Mouse (Mus musculus) mouse trophoblast stem cell (cell line): ENCODE data around the gene Dnajc11.

Experiments
- in situ Hi-C, 2 experiments: fragments of 300-500 bp; cut with MseI, MboI; formaldehyde crosslinking; loops; 2 replicates in 1 of 2; 3 replicates in 1 of 2; pipeline ENCODE4 v1.15.1; 2025

Dnajc11 gene

DNA sequence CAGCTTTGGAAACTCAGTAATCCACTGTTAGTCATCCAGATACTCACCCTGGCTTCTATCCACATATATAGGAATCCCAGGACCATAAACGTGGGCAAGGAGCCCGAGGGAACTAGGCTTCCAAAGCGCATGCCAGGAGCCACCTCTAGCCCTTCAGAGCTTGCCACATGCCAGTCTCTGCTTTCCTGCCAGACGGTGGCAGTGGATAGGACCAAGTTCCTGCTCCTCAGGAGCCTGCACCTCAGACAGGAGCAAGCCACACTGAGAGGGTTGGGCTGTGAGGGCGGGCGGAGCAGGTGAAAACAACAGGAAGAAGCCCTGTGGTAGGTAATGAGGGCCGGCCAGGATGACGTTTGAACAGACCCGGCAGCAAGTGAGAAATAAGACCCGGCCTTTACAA is 52.4 kb downstream of the Dnajc11 start:
- in situ Hi-C loops, result no loop called here

DNA sequence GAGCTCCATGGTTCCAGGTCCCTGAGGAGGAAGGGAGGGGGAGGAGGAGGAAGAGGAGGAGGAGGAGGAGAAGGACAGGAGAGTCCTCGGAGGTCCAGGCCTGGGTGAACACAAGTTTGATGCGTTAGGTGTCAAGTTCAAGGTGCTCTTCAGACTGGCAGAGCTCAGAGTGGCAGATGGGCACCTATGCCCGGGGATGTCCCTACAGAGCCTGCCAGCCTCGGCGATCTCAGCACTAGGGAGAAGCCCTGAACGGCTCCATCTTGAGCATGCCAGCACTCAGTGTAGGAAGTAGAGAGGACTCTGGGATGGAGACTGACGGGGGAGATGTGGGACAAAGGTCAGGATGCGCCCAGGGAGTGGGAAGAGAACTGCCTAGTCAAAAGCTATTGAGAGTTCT is 53.2 kb downstream of the Dnajc11 start:
- in situ Hi-C loops, result no loop called here

DNA sequence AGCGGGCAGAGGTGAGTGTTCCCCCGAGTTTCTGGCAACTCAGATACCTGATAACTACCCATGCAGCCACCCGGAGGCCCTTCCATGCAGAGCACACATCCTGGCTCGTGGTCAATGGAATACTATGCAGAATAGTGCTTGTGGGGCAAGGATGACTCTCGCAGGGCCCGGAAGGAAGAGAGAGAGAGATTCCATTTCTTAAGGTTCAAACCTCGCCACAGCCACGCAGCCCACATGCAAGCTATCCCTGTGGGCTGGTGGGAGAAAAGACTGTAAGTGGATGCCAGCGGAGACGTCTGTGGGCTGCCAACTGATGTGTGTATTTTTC is 54.5 kb downstream of the Dnajc11 start:
- in situ Hi-C loops, result no loop called here

DNA sequence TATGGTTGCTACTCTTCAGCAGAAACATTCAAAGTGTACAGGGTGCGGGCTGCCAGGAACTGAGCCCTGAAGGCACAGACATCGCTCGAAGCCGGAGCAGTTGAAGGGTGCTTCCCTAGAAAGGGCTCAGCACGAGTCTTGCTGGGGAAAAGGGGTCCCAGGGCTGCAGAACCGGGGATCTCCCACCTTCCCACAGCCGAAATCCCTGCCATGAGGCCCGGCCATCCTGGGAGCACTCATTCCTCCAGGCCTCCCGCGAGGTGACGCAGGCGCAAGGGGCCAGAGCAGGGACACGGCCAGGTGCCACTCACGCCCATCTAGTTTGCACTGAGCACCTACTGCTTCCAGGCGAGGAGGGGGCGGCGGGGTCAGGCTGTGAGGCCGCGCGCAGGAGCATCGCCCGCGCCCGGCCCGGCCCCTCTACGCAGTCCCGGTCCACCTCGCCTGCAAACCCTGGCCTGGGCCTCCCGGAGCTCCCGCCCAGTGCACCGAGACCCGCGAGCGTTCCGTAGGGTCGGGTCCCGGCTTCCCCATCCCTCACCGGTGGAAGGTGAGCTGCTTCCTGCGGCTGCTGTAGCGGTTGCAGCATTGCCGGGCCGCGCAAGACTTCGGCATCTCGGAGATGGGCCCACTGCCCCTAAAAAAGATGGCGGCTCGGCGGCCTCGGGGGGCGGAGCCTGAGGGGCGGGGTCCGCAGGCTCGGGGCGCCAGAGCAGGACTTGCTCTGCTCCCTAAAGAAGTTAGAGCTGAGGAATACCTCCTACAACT is 55.0 kb downstream of the Dnajc11 start, which contains the start of gene Thap3:
TSS of gene Thap3 (minus strand) at position 656 of the 768 bp plus-strand sequence.
- in situ Hi-C loops, result no loop called here

DNA sequence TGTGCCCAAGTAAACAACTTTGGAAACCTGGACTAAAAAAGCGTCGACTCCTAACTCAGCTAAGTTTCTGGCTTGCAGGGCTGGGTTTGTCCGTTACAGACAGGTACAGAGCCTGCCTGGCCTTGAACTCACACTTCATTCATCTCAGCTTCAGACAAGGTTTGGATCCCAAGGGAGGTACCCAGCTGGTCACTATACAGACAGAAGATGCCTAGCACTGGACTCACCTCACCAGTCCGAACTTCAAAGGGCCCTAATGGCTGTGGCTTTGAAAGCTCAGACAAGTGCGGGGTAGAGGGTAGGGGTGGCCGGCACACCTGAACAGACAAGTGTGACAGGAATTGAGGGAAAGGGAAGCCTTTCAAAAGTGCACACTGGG is 55.6 kb downstream of the Dnajc11 start:
- in situ Hi-C loops, result no loop called here

DNA sequence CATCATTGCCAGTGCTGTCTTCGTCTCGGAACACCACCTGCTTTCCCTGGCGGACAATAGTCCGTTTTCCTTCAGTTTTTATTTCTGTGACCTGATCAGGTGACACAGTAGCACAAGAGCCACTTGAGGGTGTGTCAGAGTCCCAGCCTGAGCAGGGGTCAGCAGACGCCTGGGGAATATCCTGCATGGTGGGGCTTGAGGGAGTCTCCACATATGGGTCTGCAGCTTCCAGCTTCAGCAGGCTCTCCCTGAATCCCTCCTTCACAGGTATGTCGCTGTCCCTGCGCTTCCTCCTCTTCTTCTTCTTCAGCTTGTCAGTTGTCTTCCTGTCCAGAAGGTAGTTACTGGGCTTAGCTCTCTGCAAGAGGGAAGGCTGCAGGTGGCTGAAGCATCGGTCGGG is 58.6 kb downstream of the Dnajc11 start:
- in situ Hi-C loops, result no loop called here

DNA sequence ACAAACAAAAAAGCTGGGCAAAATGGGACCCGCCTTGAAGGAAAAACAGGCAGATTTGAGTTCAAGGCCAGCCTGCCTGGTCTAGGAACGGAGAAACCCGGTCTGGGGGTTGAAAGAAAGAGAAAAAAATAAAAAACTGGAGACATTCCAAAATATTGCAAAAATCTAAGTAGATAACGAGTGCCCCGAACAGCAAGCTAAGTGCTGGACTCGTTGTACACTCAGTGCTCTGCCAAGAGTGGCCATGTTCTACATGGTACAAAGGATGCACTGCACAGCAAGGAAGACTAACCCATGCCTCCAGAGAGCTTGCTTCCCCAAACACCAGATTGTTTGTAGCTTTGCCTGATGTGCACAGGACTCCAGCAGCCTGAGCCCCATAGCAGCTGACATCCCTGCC is 59.5 kb downstream of the Dnajc11 start:
- in situ Hi-C loops, result no loop called here

DNA sequence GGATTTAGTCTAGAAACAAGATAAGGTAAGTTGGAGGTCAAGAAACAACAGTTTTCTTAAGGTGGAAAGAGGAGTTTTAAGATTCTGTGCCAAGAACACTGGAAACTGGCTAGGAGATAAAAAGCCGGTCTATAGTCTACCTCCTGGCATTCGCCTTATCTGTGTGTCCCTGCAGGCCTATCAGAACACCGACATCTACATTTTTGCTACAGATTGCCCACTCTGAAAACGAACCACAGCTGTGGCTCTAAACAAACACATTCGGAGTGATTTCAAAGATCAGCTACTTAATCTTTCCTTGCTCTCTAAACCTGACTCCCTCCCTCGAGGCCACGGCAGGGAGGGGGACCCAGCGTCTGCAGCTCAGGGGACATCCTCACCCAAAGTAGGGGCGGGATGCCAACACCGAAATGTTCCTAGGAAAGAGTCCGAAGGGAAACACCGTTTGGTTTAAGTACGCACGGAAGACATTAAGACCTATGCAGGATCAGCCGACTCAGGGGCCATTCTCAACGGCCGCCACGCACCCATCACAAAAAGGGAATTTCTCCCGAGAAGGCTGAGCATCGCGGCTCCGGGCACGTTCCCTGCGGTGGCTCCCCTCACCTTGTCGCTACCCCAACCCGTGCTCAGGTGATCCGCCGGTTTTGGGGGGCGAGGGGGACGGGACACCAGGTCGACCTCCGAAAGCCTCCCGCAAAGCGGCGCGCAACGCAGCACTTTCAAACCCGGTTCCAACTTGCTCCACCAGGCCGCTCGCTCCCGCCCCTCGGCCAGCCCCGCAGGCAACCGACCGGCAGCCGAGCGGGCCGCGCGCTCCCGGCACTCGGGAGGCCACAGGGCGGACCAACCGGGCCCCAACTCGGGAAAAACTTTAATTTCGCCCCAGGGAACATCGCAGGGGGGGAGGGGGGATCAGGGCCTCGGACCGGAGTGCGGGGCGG is 61.0 kb downstream of the Dnajc11 start:
- in situ Hi-C loops, result no loop called here

DNA sequence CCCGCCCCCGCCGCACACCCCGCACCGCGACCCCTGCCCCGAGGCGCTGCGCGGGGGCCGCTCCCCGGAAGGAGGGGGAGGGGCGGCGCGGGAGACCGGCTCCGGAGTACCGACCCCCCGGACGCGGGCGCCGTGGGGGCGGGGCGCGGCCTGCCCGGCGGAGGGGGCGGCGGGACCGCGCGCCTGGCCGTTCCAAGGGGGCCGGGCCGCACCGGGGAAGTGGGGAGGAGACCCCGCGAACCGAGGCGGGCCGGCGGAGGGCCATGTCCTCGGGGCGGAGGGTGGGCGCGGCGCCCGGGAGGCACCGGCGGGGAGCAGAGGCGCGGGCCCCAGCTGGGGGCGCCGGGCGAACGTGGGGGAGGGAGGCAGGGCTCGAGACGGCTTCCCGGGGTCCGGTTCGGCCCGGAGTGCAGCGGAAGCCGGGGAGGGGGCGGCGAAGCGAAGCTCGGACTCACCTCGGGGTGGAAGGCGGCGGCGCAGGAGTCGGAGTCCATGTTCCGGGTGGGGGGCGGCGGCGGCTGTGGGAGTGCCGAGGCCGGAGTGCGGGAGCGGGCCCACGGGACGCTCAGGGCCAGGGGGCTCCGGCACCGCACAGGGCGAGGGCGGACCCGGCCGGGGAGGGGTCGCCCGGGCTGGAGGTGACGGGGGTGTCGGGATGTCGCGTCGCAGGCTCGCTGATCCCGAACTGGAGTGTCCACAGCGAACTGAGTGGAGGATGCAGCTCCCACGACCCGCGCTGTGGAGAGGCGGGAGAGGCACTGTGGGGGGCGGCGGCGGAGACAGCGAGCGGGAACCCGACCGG is 62.1 kb downstream of the Dnajc11 start:
- in situ Hi-C loops, result no loop called here

DNA sequence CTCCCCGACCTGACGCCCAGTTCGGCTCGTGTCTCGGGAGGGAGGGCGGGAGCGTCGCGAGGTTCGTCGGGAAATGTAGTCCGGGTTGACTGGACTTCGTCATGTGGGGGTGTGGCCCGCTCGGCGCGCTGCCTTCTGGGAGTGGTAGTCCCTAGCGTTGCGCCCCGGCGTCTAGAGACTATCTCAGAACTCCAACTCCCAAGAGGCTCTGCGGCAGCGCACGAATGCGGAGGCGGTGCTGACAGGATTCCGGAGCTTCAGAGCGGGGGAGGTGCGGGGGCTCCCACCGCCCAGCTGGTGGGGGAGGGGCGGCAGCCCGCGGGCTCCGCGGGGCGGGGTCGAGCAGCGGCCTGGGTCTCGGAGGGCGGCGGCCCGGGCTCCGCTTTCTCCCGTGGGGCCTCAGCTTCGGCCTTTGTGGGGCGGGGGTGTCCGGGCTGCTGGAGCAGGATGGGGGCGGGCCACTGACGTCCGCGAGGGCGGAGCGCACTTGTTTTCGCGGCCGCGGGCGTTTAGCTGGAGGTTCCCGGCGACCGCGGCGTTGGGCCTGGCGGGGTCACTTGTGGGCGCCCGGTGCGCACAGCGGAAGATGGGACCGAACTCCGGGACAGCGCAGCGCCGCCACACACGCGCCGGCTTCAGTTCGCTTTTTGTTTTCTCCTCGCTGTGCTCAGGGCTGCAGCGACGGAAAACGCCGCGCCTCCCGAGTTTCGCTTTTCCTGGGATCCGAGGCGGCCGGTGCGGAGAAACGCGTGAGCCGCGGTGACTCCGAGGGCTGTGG is 62.9 kb downstream of the Dnajc11 start, which contains the start of gene Phf13:
TSS of gene Phf13 (minus strand) at position 86 of the 778 bp plus-strand sequence.
- in situ Hi-C loops, result no loop called here

DNA sequence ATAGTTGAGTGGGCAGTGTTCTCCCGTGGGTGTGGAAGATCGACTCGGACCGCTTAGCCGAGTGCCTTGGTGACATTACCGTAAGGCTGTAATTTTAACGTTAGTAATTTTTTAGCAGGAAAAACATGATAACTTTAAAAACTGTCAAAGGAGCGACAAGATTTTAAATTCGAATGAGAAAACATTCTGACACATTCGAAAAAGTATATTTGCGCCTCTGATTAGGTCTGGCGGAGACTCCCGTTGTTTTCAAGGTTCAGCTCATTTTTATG is 63.4 kb downstream of the Dnajc11 start:
- in situ Hi-C loops, result no loop called here

DNA sequence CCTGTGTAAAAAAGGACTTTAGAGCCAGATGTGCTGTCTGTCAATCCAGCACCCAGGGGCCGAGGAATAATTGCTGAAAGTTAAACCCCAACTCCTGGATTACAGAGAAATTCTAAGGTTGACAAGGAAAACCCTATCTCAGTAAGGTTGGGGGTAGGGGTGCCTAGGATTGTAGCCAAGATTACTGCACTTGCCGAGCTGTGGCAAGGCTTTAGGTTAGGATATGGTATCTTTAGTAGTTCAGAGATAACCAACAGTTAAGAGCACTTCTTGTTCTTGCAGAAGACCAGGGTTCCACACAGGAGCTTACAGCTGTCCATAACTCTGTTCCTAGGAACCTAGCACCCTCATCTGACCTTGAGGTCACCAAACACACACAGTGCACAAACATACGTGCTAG is 64.2 kb downstream of the Dnajc11 start:
- in situ Hi-C loops, result no loop called here

DNA sequence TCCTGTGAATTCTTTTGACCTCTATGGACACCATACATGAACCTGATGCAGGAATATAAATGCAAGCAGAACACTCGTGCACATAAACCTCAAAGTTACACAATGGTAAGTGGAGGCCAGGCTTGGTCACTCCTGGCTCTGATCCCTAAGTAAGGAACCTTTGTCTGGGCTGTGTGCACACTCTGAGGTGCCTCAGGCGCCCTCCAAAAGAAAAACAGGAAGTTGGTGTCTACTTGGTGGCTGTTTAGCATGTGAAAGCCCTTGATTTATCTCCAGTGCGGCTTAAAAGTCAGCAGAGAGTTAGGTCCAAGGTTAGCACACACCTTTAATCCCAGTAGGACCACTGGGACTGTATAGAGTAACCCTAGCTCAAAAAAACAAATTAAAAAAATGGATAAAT is 66.0 kb downstream of the Dnajc11 start:
- in situ Hi-C loops, result no loop called here

DNA sequence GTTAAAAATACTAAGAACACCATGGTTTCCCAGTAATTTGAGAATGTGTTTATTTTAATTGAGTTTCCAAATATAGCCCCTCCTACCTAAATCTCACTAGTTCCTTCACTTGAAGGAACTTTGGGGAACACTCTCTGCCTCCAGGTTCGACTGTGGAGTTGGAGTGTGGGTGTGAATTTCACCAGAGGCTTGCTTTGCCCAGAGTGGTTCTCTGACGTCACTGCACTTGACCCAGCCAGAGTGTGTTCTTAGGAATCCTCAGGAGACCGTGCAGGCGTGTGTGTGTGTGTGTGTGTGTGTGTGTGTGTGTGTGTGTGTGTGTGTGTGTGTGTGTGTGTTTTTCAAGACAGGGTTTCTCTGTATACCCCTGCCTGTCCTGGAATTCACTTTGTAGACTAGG is 67.4 kb downstream of the Dnajc11 start:
- in situ Hi-C loops, result no loop called here

DNA sequence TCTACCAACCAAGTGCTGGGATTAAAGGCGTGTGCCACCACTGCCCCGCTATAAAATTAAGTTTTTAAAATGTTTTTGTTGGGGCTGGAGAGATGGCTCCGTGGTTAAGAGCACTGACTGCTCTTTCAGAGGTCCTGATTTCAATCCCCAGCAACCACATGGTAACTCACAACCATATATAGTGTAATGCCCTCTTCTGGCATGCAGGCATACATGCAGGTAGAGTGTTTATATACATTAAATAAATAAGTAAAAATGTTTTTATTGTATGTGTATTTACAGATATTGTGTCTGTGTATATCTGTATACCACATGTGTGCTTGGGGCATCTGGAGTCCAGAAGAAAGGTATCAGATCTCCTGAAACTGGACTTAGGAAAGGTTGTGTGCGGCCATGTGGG is 67.8 kb downstream of the Dnajc11 start:
- in situ Hi-C loops, result no loop called here

DNA sequence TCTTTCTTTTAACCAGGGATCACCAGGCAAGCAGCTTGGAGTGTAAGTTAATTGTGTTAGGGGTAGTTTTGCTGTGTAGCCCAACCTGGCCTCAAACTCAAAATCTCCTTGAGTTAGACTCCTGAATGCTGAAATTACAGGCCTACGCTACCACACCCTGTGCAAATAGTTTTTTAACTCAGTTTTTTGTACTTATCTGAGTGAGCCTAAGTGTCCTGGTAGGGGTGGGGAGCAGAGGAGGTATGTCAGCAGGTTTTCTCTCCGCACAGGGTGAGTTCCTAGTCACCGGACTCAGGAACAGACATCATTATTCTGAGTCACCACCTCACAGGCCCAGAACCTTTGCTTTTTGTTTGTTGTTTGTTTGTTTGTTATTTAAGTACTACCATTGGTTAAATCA is 68.6 kb downstream of the Dnajc11 start:
- in situ Hi-C loops, result no loop called here

DNA sequence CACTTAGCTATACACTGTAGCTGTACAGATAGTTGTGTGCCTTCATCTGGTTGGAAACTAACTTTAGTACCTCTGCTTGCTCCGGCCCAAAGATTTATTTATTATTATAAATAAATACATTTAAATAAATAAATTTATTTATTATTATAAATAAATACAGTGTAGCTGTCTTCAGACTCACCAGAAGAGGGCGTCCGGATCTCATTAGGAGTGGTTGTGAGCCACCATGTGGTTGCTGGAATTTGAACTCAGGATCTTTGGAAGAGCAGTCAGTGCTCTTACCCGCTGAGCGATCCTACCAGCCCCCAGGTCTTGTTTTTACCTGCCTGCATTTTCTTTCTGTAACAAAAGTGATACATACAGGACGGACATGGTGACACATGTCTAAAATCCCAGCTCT is 72.6 kb downstream of the Dnajc11 start:
- in situ Hi-C loops, result no loop called here

DNA sequence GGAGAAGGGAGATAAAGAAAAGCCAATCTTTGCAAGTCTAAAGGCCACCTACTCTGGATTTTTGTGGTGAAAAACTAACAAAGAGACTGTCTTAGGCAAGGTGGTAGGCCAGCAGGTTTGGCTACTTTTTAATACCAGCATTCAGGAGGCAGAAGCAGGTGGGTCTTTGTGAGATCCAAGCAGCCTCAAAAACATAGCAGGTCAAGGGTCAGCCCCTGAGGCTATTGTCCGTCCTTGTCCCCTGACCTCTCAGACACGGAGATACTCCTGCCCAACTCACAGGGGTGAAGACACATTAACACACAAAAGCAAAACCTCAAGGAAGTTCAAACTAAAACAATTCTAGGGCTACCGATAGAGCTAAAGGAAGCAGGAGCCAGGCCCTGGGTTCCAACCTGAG is 73.3 kb downstream of the Dnajc11 start:
- in situ Hi-C loops, result no loop called here

DNA sequence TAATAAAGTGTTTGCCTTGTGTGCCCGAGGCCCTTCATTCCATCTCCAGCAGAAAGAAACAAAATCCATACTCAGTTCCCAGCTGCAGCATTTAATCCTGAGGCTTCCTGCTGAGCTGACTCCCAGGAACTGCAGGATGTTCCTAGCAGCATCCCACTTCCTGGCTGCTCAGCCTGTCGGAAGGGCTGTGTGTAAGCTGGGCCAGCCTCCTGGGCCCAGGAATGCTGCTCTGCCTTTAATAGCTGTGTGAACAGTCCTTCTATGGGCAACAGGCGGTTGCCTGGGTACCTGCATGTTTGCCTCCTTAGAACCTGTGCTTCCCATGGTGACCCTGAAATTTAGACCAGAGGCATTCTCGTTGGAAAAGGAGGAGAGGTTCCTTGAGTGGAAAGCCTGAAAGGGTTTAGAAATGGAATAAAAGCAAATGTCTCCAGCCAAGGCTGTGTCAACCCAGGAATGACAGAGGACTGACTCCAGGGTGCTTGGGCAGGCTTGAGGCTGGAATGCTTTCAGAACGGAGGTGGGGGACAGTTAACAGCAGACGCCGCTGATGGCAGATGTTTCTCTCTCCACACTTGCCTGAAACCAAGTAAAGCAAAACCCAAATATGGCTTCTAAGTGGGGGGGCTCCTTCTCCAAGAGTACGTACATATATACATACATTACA is 74.1 kb downstream of the Dnajc11 start:
- in situ Hi-C loops, result no loop called here

DNA sequence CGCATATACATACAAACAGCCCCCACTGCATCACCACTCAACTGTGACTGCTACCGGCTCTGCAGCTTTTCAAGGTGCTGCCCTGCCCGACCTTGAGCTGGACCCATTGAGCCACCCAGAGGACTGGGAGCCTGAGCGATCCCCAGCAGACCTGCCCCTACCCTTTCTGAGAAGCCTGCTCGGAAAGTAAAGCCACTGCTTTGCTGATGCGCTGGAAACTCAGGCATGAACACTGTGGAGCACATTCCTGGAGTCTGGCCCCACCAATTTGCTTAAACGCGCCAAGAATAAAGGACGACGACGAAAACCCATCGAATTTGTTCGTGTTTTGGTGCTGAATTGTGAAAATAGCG is 74.6 kb downstream of the Dnajc11 start:
- in situ Hi-C loops, result no loop called here

DNA sequence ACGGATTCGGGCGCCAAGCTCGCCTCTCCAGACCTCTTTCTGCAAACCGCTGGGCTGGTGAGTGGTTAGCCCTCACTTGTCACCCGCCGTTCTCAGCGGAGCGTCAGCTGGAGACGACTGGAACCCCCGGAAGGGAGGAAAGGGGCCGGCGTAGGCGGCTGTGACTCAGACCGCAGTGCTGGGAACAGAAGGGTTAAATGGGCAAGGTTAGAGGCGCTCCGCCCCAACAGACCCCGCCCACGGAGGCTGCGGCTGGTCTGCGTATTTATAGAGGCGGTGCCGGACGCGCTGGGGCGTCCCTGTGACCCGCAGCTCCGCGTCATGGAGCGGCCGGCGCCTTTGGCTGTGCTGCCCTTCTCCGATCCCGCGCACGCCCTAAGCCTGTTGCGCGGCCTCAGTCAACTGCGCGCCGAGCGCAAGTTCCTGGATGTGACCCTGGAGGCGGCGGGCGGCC is 75.2 kb downstream of the Dnajc11 start, which contains the start of gene Klhl21:
TSS of gene Klhl21 (plus strand) at position 182 of the 454 bp plus-strand sequence.
- in situ Hi-C loops, result no loop called here
